Mouse (Mus musculus): ENCODE results near the gene Olfr676. TPM values are rescaled to one million over a fixed set of nuclear protein-coding genes. Genes with fewer than 3 reads are reported as not detected.
"Not testable (repeated sequence)": the region's sequence is repeated elsewhere in the genome, so short reads cannot be mapped to it uniquely, and the experiment has no call there.

Olfr676 gene
- total RNA-seq (2014; fragmentation: Nextera tagmentation) (not detected in 2 replicates), total RNA-seq (2017) (0.11 and 0.29 TPM in 2 replicates), polyA plus RNA-seq (2012) (not detected in 2 replicates)

DNA sequence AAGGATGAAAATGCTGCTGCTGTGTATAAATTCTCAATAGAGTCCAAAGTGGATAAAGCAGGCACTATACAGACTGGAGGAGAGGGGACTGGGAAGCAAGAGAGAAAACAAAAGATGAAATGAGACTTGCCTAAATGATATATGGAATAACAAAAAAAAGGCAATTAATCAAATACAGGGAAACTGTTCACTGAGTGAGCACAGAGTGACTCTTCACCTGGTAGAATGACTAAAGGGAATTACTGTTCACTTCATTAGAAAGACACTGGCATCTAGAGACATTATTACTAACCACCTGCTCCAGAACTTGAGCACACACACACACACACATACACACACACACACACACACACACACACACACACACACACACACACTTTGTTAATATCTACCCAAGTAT is at the start of gene Olfr676:
TSS of gene Olfr676 (plus strand) at position 301 of the 400 bp plus-strand sequence.
- Histone ChIP-seq H3K27me3 (ENCODE audit: insufficient read depth, low read length) (no peaks in the 10 kb centered on the region), H3K4me1 (ENCODE audit: insufficient read depth, low read depth, low read length) (no peaks in the 10 kb centered on the region), H3K36me3 (replicated peaks) (no peaks in the 10 kb centered on the region), H3K4me3 (ENCODE audit: low read depth, low read length) (no peak within 1 kb of the TSS), H3K9me3 (replicated peaks) (no peaks in the 10 kb centered on the region)
- no peak for TF ChIP-seq POLR2AphosphoS5 (IDR thresholded peaks at IDR 0.05; ENCODE audit: insufficient replicate concordance, low read depth, low read length)
- TF ChIP-seq CTCF (IDR thresholded peaks at IDR 0.05; ENCODE audit: low read depth, low read length): no peak
- DNase-seq (ENCODE audit: low spot score): no peak
- no peak for ATAC-seq (ENCODE audit: extremely low read depth, insufficient number of reproducible peaks, low FRiP score, poor library complexity, severe bottlenecking)

DNA sequence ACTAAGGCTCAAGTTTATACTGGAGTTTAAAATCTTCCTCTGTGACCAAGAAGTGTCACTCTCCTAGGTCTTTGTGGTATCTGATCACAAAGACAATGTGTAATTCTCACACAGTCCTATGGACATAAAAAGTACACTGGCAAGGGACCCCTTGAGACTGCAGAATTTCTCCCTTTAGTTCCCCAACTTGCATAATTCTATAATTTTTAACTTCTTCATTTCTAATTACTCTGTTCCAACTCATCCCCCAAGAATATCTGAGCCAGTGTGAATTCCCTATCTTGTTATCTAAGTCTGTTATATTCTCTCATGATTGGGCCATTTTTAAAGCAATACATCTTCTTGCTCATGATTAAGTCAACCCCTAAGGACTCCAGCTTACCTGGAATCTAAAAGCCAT is 30.6 kb upstream of the Olfr676 start, which contains the start of gene Olfr672:
TSS of gene Olfr672 (minus strand) at position 101 of the 400 bp plus-strand sequence.
- ATAC-seq (ENCODE audit: extremely low read depth, insufficient number of reproducible peaks, low FRiP score, poor library complexity, severe bottlenecking): no peak
- H3K4me3 ChIP-seq (ENCODE audit: low read depth, low read length): no peak within 1 kb of the TSS
- H3K9me3 ChIP-seq (replicated peaks): no peaks in the 10 kb centered on the region

DNA sequence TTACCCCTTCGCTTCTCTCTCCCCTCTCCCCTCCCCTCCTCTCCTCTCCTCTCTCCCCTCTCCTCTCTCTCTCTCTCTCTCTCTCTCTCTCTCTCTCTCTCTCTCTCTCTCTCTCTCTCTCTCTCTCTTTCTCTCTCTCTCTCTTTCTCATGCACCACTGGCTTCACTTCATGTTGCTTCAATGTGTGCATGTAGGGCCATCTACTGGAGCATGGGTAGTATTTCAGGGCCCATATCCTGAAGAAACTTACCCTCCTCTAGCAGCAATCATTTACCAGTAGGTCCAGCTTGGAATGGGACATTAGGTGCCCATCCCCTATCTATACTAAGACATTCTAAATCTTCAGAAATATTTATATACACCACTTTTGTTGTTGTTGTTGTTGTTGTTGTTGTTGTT is 10.0 kb upstream of the Olfr676 start:
- no peak overlapping the region for H3K4me3 ChIP-seq (ENCODE audit: low read depth, low read length)
- H3K36me3 ChIP-seq (replicated peaks): no peaks in the 10 kb centered on the region
- H3K27me3 ChIP-seq (ENCODE audit: insufficient read depth, low read length): no peaks in the 10 kb centered on the region
- TF ChIP-seq POLR2AphosphoS5 (IDR thresholded peaks at IDR 0.05; ENCODE audit: insufficient replicate concordance, low read depth, low read length) (no peak), GATA2 (IDR thresholded peaks at IDR 0.05; ENCODE audit: borderline replicate concordance, low read depth, low read length) (no peak)
- ATAC-seq (ENCODE audit: extremely low read depth, insufficient number of reproducible peaks, low FRiP score, poor library complexity, severe bottlenecking) (no peak), DNase-seq (ENCODE audit: low spot score) (no peak)
- H3K4me1 ChIP-seq (ENCODE audit: insufficient read depth, low read depth, low read length): no peaks in the 10 kb centered on the region
- H3K9me3 ChIP-seq (replicated peaks): no peaks in the 10 kb centered on the region

More for the DNA sequence above, 30.6 kb upstream of the Olfr676 start, which contains the start of gene Olfr672:
- no peaks in the 10 kb centered on the region for H3K36me3 ChIP-seq (replicated peaks)
- TF ChIP-seq GATA2 (IDR thresholded peaks at IDR 0.05; ENCODE audit: borderline replicate concordance, low read depth, low read length): no peak
- no peak for TF ChIP-seq CTCF (IDR thresholded peaks at IDR 0.05; ENCODE audit: low read depth, low read length)
- no peak for TF ChIP-seq POLR2AphosphoS5 (IDR thresholded peaks at IDR 0.05; ENCODE audit: insufficient replicate concordance, low read depth, low read length)
- TF ChIP-seq TAL1 (conservative IDR thresholded peaks at IDR 0.05; ENCODE audit: low read depth, low read length): no peak
- no peak for TF ChIP-seq GATA1 (IDR thresholded peaks at IDR 0.05; ENCODE audit: borderline replicate concordance, low read length)
- no peaks in the 10 kb centered on the region for H3K4me1 ChIP-seq (ENCODE audit: insufficient read depth, low read depth, low read length)
- no peak for DNase-seq (ENCODE audit: low spot score)
- H3K27me3 ChIP-seq (ENCODE audit: insufficient read depth, low read length): no peaks in the 10 kb centered on the region

GRCm38 (mm10) chr7:105028360-105028759 is 4.1 kb upstream of the Olfr676 start, which contains the start of gene Olfr675:
Gene Olfr675 (minus strand): TSS chr7:105028460.
- Histone ChIP-seq H3K27me3 (ENCODE audit: insufficient read depth, low read length) (no peaks in the 10 kb centered on the region), H3K9me3 (replicated peaks) (no peaks in the 10 kb centered on the region), H3K36me3 (replicated peaks) (no peaks in the 10 kb centered on the region), H3K4me3 (ENCODE audit: low read depth, low read length) (no peak within 1 kb of the TSS), H3K4me1 (ENCODE audit: insufficient read depth, low read depth, low read length) (no peaks in the 10 kb centered on the region)
- no peak for DNase-seq (ENCODE audit: low spot score)
- TF ChIP-seq CTCF (IDR thresholded peaks at IDR 0.05; ENCODE audit: low read depth, low read length) (no peak), GATA1 (IDR thresholded peaks at IDR 0.05; ENCODE audit: borderline replicate concordance, low read length) (no peak), GATA2 (IDR thresholded peaks at IDR 0.05; ENCODE audit: borderline replicate concordance, low read depth, low read length) (no peak), POLR2AphosphoS5 (IDR thresholded peaks at IDR 0.05; ENCODE audit: insufficient replicate concordance, low read depth, low read length) (no peak), TAL1 (conservative IDR thresholded peaks at IDR 0.05; ENCODE audit: low read depth, low read length) (no peak)
- no peak for ATAC-seq (ENCODE audit: extremely low read depth, insufficient number of reproducible peaks, low FRiP score, poor library complexity, severe bottlenecking)

DNA sequence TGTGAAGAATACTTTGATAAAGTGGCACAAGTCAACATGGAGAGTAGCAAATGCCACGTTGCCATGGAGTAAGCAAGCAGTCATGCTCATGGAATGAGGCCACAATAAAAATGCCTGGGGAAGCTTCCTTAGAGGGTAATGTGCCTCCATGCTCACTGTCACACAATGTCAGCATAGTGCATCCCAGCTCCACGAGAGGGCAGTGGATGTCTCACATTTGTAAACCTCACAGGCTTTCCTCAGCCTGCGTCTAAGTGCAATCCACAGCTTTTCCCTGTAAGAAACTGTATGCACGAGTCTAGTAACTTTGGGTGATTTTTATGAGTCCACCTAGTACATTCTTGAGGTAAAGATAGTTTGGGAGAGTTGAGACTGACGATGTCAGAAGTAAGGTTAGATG is 1.3 kb downstream of the Olfr676 start:
- H3K36me3 ChIP-seq (replicated peaks); H3K9me3 ChIP-seq (replicated peaks); H3K4me3 ChIP-seq (ENCODE audit: low read depth, low read length); DNase-seq (ENCODE audit: low spot score); H3K27me3 ChIP-seq (ENCODE audit: insufficient read depth, low read length); ATAC-seq (ENCODE audit: extremely low read depth, insufficient number of reproducible peaks, low FRiP score, poor library complexity, severe bottlenecking); H3K4me1 ChIP-seq (ENCODE audit: insufficient read depth, low read depth, low read length): not testable (repeated sequence)

- DNase-seq (ENCODE audit: low spot score): no peak
- TF ChIP-seq GATA2 (IDR thresholded peaks at IDR 0.05; ENCODE audit: borderline replicate concordance, low read depth, low read length): no peak
- TF ChIP-seq POLR2AphosphoS5 (IDR thresholded peaks at IDR 0.05; ENCODE audit: insufficient replicate concordance, low read depth, low read length): no peak
- TF ChIP-seq TAL1 (conservative IDR thresholded peaks at IDR 0.05; ENCODE audit: low read depth, low read length): no peak
- no peak for TF ChIP-seq GATA1 (IDR thresholded peaks at IDR 0.05; ENCODE audit: borderline replicate concordance, low read length)
- no peak for TF ChIP-seq CTCF (IDR thresholded peaks at IDR 0.05; ENCODE audit: low read depth, low read length)
- ATAC-seq (ENCODE audit: extremely low read depth, insufficient number of reproducible peaks, low FRiP score, poor library complexity, severe bottlenecking): no peak
- Histone ChIP-seq H3K36me3 (replicated peaks) (no peaks in the 10 kb centered on the region), H3K4me1 (ENCODE audit: insufficient read depth, low read depth, low read length) (no peaks in the 10 kb centered on the region), H3K9me3 (replicated peaks) (no peaks in the 10 kb centered on the region), H3K4me3 (ENCODE audit: low read depth, low read length) (no peak overlapping the region), H3K27me3 (ENCODE audit: insufficient read depth, low read length) (no peaks in the 10 kb centered on the region)
Measured at GRCm38 (mm10) chr7:105058951-105059350, 26.5 kb downstream of the Olfr676 start.

DNA sequence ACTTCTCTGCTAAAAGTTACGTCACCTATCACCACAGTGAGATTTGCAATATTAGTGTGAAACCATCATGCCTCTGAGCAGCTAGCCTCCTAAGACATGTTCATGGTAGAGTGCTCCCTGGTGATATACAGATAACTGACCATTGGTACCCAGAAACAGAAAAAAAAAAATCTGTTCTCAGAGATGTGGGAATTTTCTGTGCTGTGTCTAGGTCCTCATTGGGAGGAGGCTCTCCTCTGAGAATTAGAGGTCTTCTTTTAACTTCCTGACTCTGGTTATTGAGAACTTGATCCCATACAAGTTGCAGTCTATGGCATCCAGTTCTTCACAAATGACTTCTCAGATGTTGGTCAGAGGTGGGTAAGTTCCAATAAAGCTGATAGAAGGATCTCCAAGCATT is 31.7 kb downstream of the Olfr676 start, which contains the start of gene Olfr678:
TSS of gene Olfr678 (plus strand) at position 301 of the 400 bp plus-strand sequence.
- no peak for ATAC-seq (ENCODE audit: extremely low read depth, insufficient number of reproducible peaks, low FRiP score, poor library complexity, severe bottlenecking)
- Histone ChIP-seq H3K27me3 (ENCODE audit: insufficient read depth, low read length) (no peaks in the 10 kb centered on the region), H3K9me3 (replicated peaks) (no peaks in the 10 kb centered on the region)

More for the DNA sequence above, 31.7 kb downstream of the Olfr676 start, which contains the start of gene Olfr678:
- Histone ChIP-seq H3K4me3 (ENCODE audit: low read depth, low read length) (no peak within 1 kb of the TSS), H3K36me3 (replicated peaks) (no peaks in the 10 kb centered on the region), H3K4me1 (ENCODE audit: insufficient read depth, low read depth, low read length) (no peaks in the 10 kb centered on the region)
- no peak for TF ChIP-seq GATA1 (IDR thresholded peaks at IDR 0.05; ENCODE audit: borderline replicate concordance, low read length)
- no peak for TF ChIP-seq TAL1 (conservative IDR thresholded peaks at IDR 0.05; ENCODE audit: low read depth, low read length)
- TF ChIP-seq GATA2 (IDR thresholded peaks at IDR 0.05; ENCODE audit: borderline replicate concordance, low read depth, low read length): no peak
- no peak for TF ChIP-seq POLR2AphosphoS5 (IDR thresholded peaks at IDR 0.05; ENCODE audit: insufficient replicate concordance, low read depth, low read length)
- TF ChIP-seq CTCF (IDR thresholded peaks at IDR 0.05; ENCODE audit: low read depth, low read length): no peak
- no peak for DNase-seq (ENCODE audit: low spot score)
